Mouse (Mus musculus) lung, postnatal 25 days (tissue): Measurements from ENCODE around the gene Schip1.

Experiments used
- DNase-seq: peaks from one replicate; pipeline ENCODE4 v3.0.0; 2022; ENCODE audit warnings: low spot score

The Schip1 gene

GRCm38 (mm10) chr3:68385544-68385943 lies 320.9 kb downstream of the Schip1 start:
- DNase-seq = no peak

GRCm38 (mm10) chr3:68388023-68388422 lies 323.4 kb downstream of the Schip1 start:
- no peak for DNase-seq

- DNase-seq = no peak
These were observed 329.0 kb downstream of the Schip1 start for GRCm38 (mm10) chr3:68393578-68393977.

GRCm38 (mm10) chr3:68398691-68399090 lies 334.1 kb downstream of the Schip1 start:
- DNase-seq = no peak

- no peak for DNase-seq
These were observed 335.5 kb downstream of the Schip1 start for GRCm38 (mm10) chr3:68400121-68400520.

GRCm38 (mm10) chr3:68403343-68403742 lies 338.7 kb downstream of the Schip1 start:
- DNase-seq = no peak

GRCm38 (mm10) chr3:68403783-68404217 lies 339.2 kb downstream of the Schip1 start:
- no peak for DNase-seq

- DNase-seq = no peak
These were observed 341.1 kb downstream of the Schip1 start for GRCm38 (mm10) chr3:68405724-68406123.

GRCm38 (mm10) chr3:68412262-68412661 lies 347.7 kb downstream of the Schip1 start:
- DNase-seq = no peak

GRCm38 (mm10) chr3:68419792-68420191 lies 355.2 kb downstream of the Schip1 start:
- no peak for DNase-seq

- peak; percentile 3 for DNase-seq
These were observed 356.3 kb downstream of the Schip1 start for GRCm38 (mm10) chr3:68420927-68421326.

GRCm38 (mm10) chr3:68421849-68422248 lies 357.2 kb downstream of the Schip1 start:
- no peak for DNase-seq

- no peak for DNase-seq
These were observed 363.5 kb downstream of the Schip1 start for GRCm38 (mm10) chr3:68428081-68428480.

- no peak for DNase-seq
These were observed 369.8 kb downstream of the Schip1 start for GRCm38 (mm10) chr3:68434435-68434834.

GRCm38 (mm10) chr3:68434897-68435296 lies 370.3 kb downstream of the Schip1 start:
- no peak for DNase-seq

GRCm38 (mm10) chr3:68448480-68448879 lies 383.9 kb downstream of the Schip1 start:
- DNase-seq = no peak

GRCm38 (mm10) chr3:68451634-68452033 lies 387.0 kb downstream of the Schip1 start:
- DNase-seq = no peak

GRCm38 (mm10) chr3:68453266-68453665 lies 388.7 kb downstream of the Schip1 start:
- peak; percentile 52 for DNase-seq

GRCm38 (mm10) chr3:68453719-68454455 lies 389.3 kb downstream of the Schip1 start:
- peak; percentile 37 for DNase-seq

- no peak for DNase-seq
These were observed 402.0 kb downstream of the Schip1 start for GRCm38 (mm10) chr3:68466643-68467042.

GRCm38 (mm10) chr3:68467941-68468687 lies 403.5 kb downstream of the Schip1 start:
- no peak for DNase-seq

- no peak for DNase-seq
These were observed 405.0 kb downstream of the Schip1 start for GRCm38 (mm10) chr3:68469643-68470042.

- DNase-seq = no peak
These were observed 405.5 kb downstream of the Schip1 start for GRCm38 (mm10) chr3:68470061-68470460.
